ENCODE assay signal across 13 mouse cellular contexts in the genomic region with DNA sequence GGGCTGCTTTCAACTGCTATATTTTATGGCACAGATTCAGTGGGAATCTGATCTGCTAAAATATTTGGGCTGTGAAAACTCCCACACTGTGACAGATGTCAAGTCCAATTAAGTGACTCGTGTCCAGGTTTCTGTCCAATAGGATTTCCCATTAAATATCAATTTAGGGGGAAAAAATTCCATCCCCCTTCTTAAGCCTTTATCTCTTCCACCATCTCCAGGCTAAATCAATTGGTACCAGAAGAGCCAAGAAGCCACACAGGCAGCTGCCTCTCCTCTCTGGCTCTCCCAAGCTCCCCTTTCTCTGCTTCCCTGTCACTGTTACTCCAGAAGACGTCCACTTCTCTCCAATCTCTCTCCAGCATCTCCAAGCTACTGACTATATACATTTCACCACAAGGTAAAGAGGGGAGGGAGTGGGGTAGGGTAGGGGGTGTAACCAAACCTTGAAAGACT. TPM values are rescaled to one million over a fixed set of nuclear protein-coding genes. Genes with fewer than 3 reads are reported as not detected.
DNase-seq lines count a peak whose midpoint lies in the region; ATAC-seq lines count a peak whose summit lies in the region.
"Had no signal": no experiment of that assay in that cellular context is flagged by ENCODE, and none has a peak within 500 bp of the region (broad histone marks: within the 10 kb centered on the region; RNA-seq: fewer than 3 reads in every experiment).

Gene Nhlh2 (plus strand): TSS at position 151 of the 456 bp plus-strand sequence.

- no peak within 1 kb of the TSS for H3K9ac ChIP-seq in embryonic facial prominence, embryonic 12.5 days
- peak within 1 kb of the TSS; percentile 98 for H3K9ac ChIP-seq in hindbrain, embryonic 13.5 days
- no peak within 1 kb of the TSS for H3K9ac ChIP-seq in kidney, embryonic 15.5 days

- H3K4me3 ChIP-seq in embryonic facial prominence, embryonic 12.5 days: 0 out of 2 replicates have a peak within 1 kb of the TSS, but pooled peaks have one; percentile 34
- peak within 1 kb of the TSS; percentile 70 for H3K4me3 ChIP-seq in hindbrain, embryonic 13.5 days
- H3K4me3 ChIP-seq in kidney, embryonic 15.5 days (replicated peaks): no peak within 1 kb of the TSS

- no peaks in the 10 kb centered on the region for H3K36me3 ChIP-seq in embryonic facial prominence, embryonic 12.5 days
- no peaks in the 10 kb centered on the region for H3K36me3 ChIP-seq in hindbrain, embryonic 13.5 days
- H3K36me3 ChIP-seq in kidney, embryonic 15.5 days: no peaks in the 10 kb centered on the region

- peaks cover 21% of the 10 kb centered on the region for H3K4me1 ChIP-seq in embryonic facial prominence, embryonic 12.5 days
- peaks cover 33% of the 10 kb centered on the region for H3K4me1 ChIP-seq in hindbrain, embryonic 13.5 days (replicated peaks)
- H3K4me1 ChIP-seq in kidney, embryonic 15.5 days: peaks cover 21% of the 10 kb centered on the region

- H3K4me2 ChIP-seq in embryonic facial prominence, embryonic 12.5 days (replicated peaks): no peak within 1 kb of the TSS
- peak within 1 kb of the TSS; percentile 77 for H3K4me2 ChIP-seq in hindbrain, embryonic 13.5 days
- H3K4me2 ChIP-seq in kidney, embryonic 15.5 days: no peak within 1 kb of the TSS

- H3K27me3 ChIP-seq in embryonic facial prominence, embryonic 12.5 days: peaks cover 50% of the 10 kb centered on the region
- peaks cover 14% of the 10 kb centered on the region for H3K27me3 ChIP-seq in hindbrain, embryonic 13.5 days
- peaks cover 74% of the 10 kb centered on the region for H3K27me3 ChIP-seq in kidney, embryonic 15.5 days

- no peak within 1 kb of the TSS for H3K27ac ChIP-seq in embryonic facial prominence, embryonic 12.5 days
- peak within 1 kb of the TSS; percentile 100 for H3K27ac ChIP-seq in hindbrain, embryonic 13.5 days
- H3K27ac ChIP-seq in kidney, embryonic 15.5 days: no peak within 1 kb of the TSS

- H3K9me3 ChIP-seq in embryonic facial prominence, embryonic 12.5 days: no peaks in the 10 kb centered on the region
- no peaks in the 10 kb centered on the region for H3K9me3 ChIP-seq in hindbrain, embryonic 13.5 days
- no peaks in the 10 kb centered on the region for H3K9me3 ChIP-seq in kidney, embryonic 15.5 days (replicated peaks)

- no peak for ATAC-seq in embryonic facial prominence, embryonic 12.5 days (ENCODE audit: insufficient number of reproducible peaks, insufficient read depth, low FRiP score, low TSS enrichment)
- ATAC-seq in hindbrain, embryonic 13.5 days (ENCODE audit: low FRiP score): peak; percentile 55
- ATAC-seq in kidney, embryonic 15.5 days (replicated peaks; ENCODE audit: low FRiP score): no peak
- no peak for ATAC-seq in frontal cortex, adult (ENCODE audit: low TSS enrichment)
- ATAC-seq in megakaryocyte progenitor cell, adult 5-6 weeks (replicated peaks; ENCODE audit: poor library complexity): no peak

- DNase-seq in cerebellum, adult 9-10 months: peak; percentile 67
- peak; percentile 35 for DNase-seq in neural tube, embryonic 10.5 days (ENCODE audit: extremely low spot score, low spot score)
- no peak for DNase-seq in urinary bladder, adult 2 months (ENCODE audit: low spot score)
- DNase-seq: gastrocnemius, postnatal 25 days; heart, postnatal 36 days; kidney, postnatal 14 days; lung, adult 2 months had no signal

- WGBS in embryonic facial prominence, embryonic 12.5 days: 13% methylated on average over 2 of the region's 2 CpGs
- WGBS in hindbrain, embryonic 13.5 days: 13% methylated on average over 2 of the region's 2 CpGs
- 3% methylated on average over 2 of the region's 2 CpGs for WGBS in kidney, embryonic 15.5 days

RNA-seq across cellular contexts. Expression of gene Nhlh2, which starts in this region (rescaled TPM):
- polyA plus RNA-seq in embryonic facial prominence, embryonic 12.5 days (2016; fragmentation: Nextera tagmentation; extraction: Ambion mirVana): 15.0 and 16.1 TPM in 2 replicates
- 80.8 and 99.8 TPM in 2 replicates for polyA plus RNA-seq in hindbrain, embryonic 13.5 days (2015; fragmentation: Nextera tagmentation; extraction: Ambion mirVana)
- not detected in 2 replicates for polyA plus RNA-seq in kidney, embryonic 15.5 days (2015; fragmentation: Nextera tagmentation; extraction: Ambion mirVana)
- polyA plus RNA-seq in urinary bladder, adult 2 months (2012; rRNA removed): not detected in 2 replicates
- total RNA-seq in megakaryocyte progenitor cell, adult 5-6 weeks (2015): not detected in 2 replicates
- not detected in 2 replicates for total RNA-seq in megakaryocyte progenitor cell, adult 5-6 weeks (2017)
- total RNA-seq: gastrocnemius, postnatal 25 days; heart, postnatal 36 days had no signal
- polyA plus RNA-seq: lung, adult 2 months; testis, adult 2 months had no signal

Comparison
In these comparisons a context has a peak if more than half of its experiments do, and no peak if none do; other contexts are left out.
1. RNA of gene Nhlh2 (polyA plus RNA-seq): 80.8 to 99.8 TPM in hindbrain, embryonic 13.5 days and 15.0 to 16.1 TPM in embryonic facial prominence, embryonic 12.5 days; not detected in kidney, embryonic 15.5 days and not detected in urinary bladder, adult 2 months; every median in the first group is over 10 times any median in the second.